Mouse (Mus musculus): Measurements from ENCODE around the gene Tuba1b. TPM values are rescaled to one million over a fixed set of nuclear protein-coding genes. Genes with fewer than 3 reads are reported as not detected.
"Not testable (repeated sequence)": the region's sequence is repeated elsewhere in the genome, so short reads cannot be mapped to it uniquely, and the experiment has no call there.

Tuba1b gene
- polyA plus RNA-seq, 1 experiment from 2014 or later: 1,584 TPM

- peak overlapping the region; percentile 87 for H3K4me2 ChIP-seq
- WGBS: under 1% methylated on average over 41 of the region's 41 CpGs
These were observed 18.5 kb upstream of the Tuba1b start for GRCm38 (mm10) chr15:98952751-98953400.

GRCm38 (mm10) chr15:98952063-98952455, 17.7 kb upstream of the Tuba1b start:
- H3K27me3 ChIP-seq (replicated peaks): no peaks in the 10 kb centered on the region
- H3K36me3 ChIP-seq: peaks cover 17% of the 10 kb centered on the region
- WGBS: 18% methylated on average over 5 of the region's 5 CpGs
- peak overlapping the region; percentile 95 for H3K27ac ChIP-seq (replicated peaks)
- peak overlapping the region; percentile 98 for H3K9ac ChIP-seq
- peaks cover 25% of the 10 kb centered on the region for H3K4me1 ChIP-seq
- H3K9me3 ChIP-seq: no peaks in the 10 kb centered on the region
- peak overlapping the region; percentile 87 for H3K4me2 ChIP-seq
- no peak for ATAC-seq (ENCODE audit: extremely low read depth, insufficient number of reproducible peaks, low FRiP score, low TSS enrichment)
- H3K4me3 ChIP-seq: peak overlapping the region; percentile 91

More at GRCm38 (mm10) chr15:98952751-98953400, 18.5 kb upstream of the Tuba1b start:
- Histone ChIP-seq H3K4me1 (peaks cover 25% of the 10 kb centered on the region), H3K27me3 (replicated peaks) (no peaks in the 10 kb centered on the region), H3K36me3 (peaks cover 17% of the 10 kb centered on the region), H3K4me3 (peak overlapping the region; percentile 91), H3K9me3 (no peaks in the 10 kb centered on the region), H3K27ac (replicated peaks) (peak overlapping the region; percentile 95), H3K9ac (peak overlapping the region; percentile 98)
- peak; percentile 79 for ATAC-seq (ENCODE audit: extremely low read depth, insufficient number of reproducible peaks, low FRiP score, low TSS enrichment)

GRCm38 (mm10) chr15:98951122-98952062, 17.0 kb upstream of the Tuba1b start:
- WGBS: 84% methylated on average over 11 of the region's 15 CpGs
- not testable (repeated sequence) for ATAC-seq (ENCODE audit: extremely low read depth, insufficient number of reproducible peaks, low FRiP score, low TSS enrichment); H3K27me3 ChIP-seq (replicated peaks)

GRCm38 (mm10) chr15:98949607-98949892, 15.2 kb upstream of the Tuba1b start:
- 68% methylated on average over 3 of the region's 3 CpGs for WGBS
- Histone ChIP-seq H3K4me2 (no peak overlapping the region), H3K27ac (replicated peaks) (no peak overlapping the region), H3K4me1 (peaks cover 19% of the 10 kb centered on the region), H3K4me3 (no peak overlapping the region), H3K9ac (no peak overlapping the region), H3K36me3 (peaks cover 17% of the 10 kb centered on the region), H3K9me3 (no peaks in the 10 kb centered on the region; the same call in 1 of the 2 replicates), H3K27me3 (replicated peaks) (no peaks in the 10 kb centered on the region)
- no peak for ATAC-seq (ENCODE audit: extremely low read depth, insufficient number of reproducible peaks, low FRiP score, low TSS enrichment)

More at GRCm38 (mm10) chr15:98951122-98952062, 17.0 kb upstream of the Tuba1b start:
- Histone ChIP-seq H3K9ac (peak overlapping the region; percentile 98), H3K4me3 (peak overlapping the region; percentile 91), H3K36me3 (peaks cover 17% of the 10 kb centered on the region), H3K27ac (replicated peaks) (peak overlapping the region; percentile 95), H3K4me2 (peak overlapping the region; percentile 87), H3K4me1 (peaks cover 25% of the 10 kb centered on the region)
- H3K9me3 ChIP-seq: not testable (repeated sequence)

- Histone ChIP-seq H3K27ac (replicated peaks) (no peak overlapping the region), H3K9ac (no peak overlapping the region), H3K4me1 (peaks cover 14% of the 10 kb centered on the region), H3K27me3 (replicated peaks) (no peaks in the 10 kb centered on the region), H3K36me3 (peaks cover 17% of the 10 kb centered on the region), H3K4me3 (no peak overlapping the region), H3K9me3 (no peaks in the 10 kb centered on the region; the same call in 1 of the 2 replicates), H3K4me2 (no peak overlapping the region)
- 68% methylated on average over 6 of the region's 6 CpGs for WGBS
- no peak for ATAC-seq (ENCODE audit: extremely low read depth, insufficient number of reproducible peaks, low FRiP score, low TSS enrichment)
These were observed 14.7 kb upstream of the Tuba1b start for GRCm38 (mm10) chr15:98948857-98949606.

GRCm38 (mm10) chr15:98948382-98948781, 14.0 kb upstream of the Tuba1b start:
- H3K9ac ChIP-seq: no peak overlapping the region
- peaks cover 17% of the 10 kb centered on the region for H3K36me3 ChIP-seq
- no peak for ATAC-seq (ENCODE audit: extremely low read depth, insufficient number of reproducible peaks, low FRiP score, low TSS enrichment)
- no peaks in the 10 kb centered on the region; the same call in 1 of the 2 replicates for H3K9me3 ChIP-seq
- no peak overlapping the region for H3K4me2 ChIP-seq
- H3K27ac ChIP-seq (replicated peaks): no peak overlapping the region
- H3K4me3 ChIP-seq: no peak overlapping the region
- H3K4me1 ChIP-seq: peaks cover 12% of the 10 kb centered on the region
- H3K27me3 ChIP-seq (replicated peaks): no peaks in the 10 kb centered on the region

- Histone ChIP-seq H3K9ac (no peak overlapping the region), H3K27ac (replicated peaks) (no peak overlapping the region), H3K9me3 (no peaks in the 10 kb centered on the region; the same call in 1 of the 2 replicates), H3K36me3 (peaks cover 17% of the 10 kb centered on the region), H3K4me3 (no peak overlapping the region), H3K27me3 (replicated peaks) (no peaks in the 10 kb centered on the region), H3K4me1 (peaks cover 12% of the 10 kb centered on the region), H3K4me2 (no peak overlapping the region)
- WGBS: 50% methylated on average over 3 of the region's 3 CpGs
- ATAC-seq (ENCODE audit: extremely low read depth, insufficient number of reproducible peaks, low FRiP score, low TSS enrichment): no peak
These were observed 13.5 kb upstream of the Tuba1b start for GRCm38 (mm10) chr15:98947884-98948283.

- Histone ChIP-seq H3K9ac (no peak overlapping the region), H3K27ac (replicated peaks) (no peak overlapping the region), H3K36me3 (no peaks in the 10 kb centered on the region)
These were observed 8.8 kb upstream of the Tuba1b start for GRCm38 (mm10) chr15:98943133-98943532.

GRCm38 (mm10) chr15:98942081-98942480, 7.7 kb upstream of the Tuba1b start:
- Histone ChIP-seq H3K9ac (no peak overlapping the region), H3K4me1 (no peaks in the 10 kb centered on the region), H3K27me3 (replicated peaks) (no peaks in the 10 kb centered on the region), H3K27ac (replicated peaks) (no peak overlapping the region), H3K9me3 (no peaks in the 10 kb centered on the region; the same call in 1 of the 2 replicates), H3K4me2 (no peak overlapping the region), H3K4me3 (no peak overlapping the region), H3K36me3 (no peaks in the 10 kb centered on the region)
- WGBS: 74% methylated on average over 4 of the region's 4 CpGs
- ATAC-seq (ENCODE audit: extremely low read depth, insufficient number of reproducible peaks, low FRiP score, low TSS enrichment): no peak

More at GRCm38 (mm10) chr15:98943133-98943532, 8.8 kb upstream of the Tuba1b start:
- Histone ChIP-seq H3K9me3 (no peaks in the 10 kb centered on the region; the same call in 1 of the 2 replicates), H3K4me3 (no peak overlapping the region), H3K4me1 (no peaks in the 10 kb centered on the region), H3K27me3 (replicated peaks) (no peaks in the 10 kb centered on the region), H3K4me2 (no peak overlapping the region)
- WGBS: 73% methylated on average over 4 of the region's 4 CpGs
- ATAC-seq (ENCODE audit: extremely low read depth, insufficient number of reproducible peaks, low FRiP score, low TSS enrichment): no peak

- Histone ChIP-seq H3K9ac (no peak overlapping the region), H3K4me2 (no peak overlapping the region), H3K4me1 (no peaks in the 10 kb centered on the region), H3K27ac (replicated peaks) (no peak overlapping the region), H3K9me3 (no peaks in the 10 kb centered on the region; the same call in 1 of the 2 replicates), H3K36me3 (no peaks in the 10 kb centered on the region), H3K4me3 (no peak overlapping the region), H3K27me3 (replicated peaks) (no peaks in the 10 kb centered on the region)
- no peak for ATAC-seq (ENCODE audit: extremely low read depth, insufficient number of reproducible peaks, low FRiP score, low TSS enrichment)
- 49% methylated on average over 2 of the region's 2 CpGs for WGBS
These were observed 7.2 kb upstream of the Tuba1b start for GRCm38 (mm10) chr15:98941539-98941938.

GRCm38 (mm10) chr15:98940816-98941215, 6.5 kb upstream of the Tuba1b start:
- H3K9ac ChIP-seq: no peak overlapping the region
- H3K9me3 ChIP-seq: no peaks in the 10 kb centered on the region; the same call in 1 of the 2 replicates
- no peaks in the 10 kb centered on the region for H3K27me3 ChIP-seq (replicated peaks)
- H3K4me3 ChIP-seq: no peak overlapping the region
- no peak overlapping the region for H3K4me2 ChIP-seq
- H3K4me1 ChIP-seq: peaks cover 2% of the 10 kb centered on the region
- H3K27ac ChIP-seq (replicated peaks): no peak overlapping the region
- no peak for ATAC-seq (ENCODE audit: extremely low read depth, insufficient number of reproducible peaks, low FRiP score, low TSS enrichment)
- 71% methylated on average over 10 of the region's 10 CpGs for WGBS
- H3K36me3 ChIP-seq: no peaks in the 10 kb centered on the region
